Mouse (Mus musculus) adipocyte (in vitro differentiated cells): ENCODE data around the gene Pcdh7.

ENCODE experiments used
- DNase-seq: peaks from one replicate; pipeline ENCODE4 v3.0.0-alpha.2; 2016; ENCODE audit warnings: low spot score

Gene Pcdh7

DNA sequence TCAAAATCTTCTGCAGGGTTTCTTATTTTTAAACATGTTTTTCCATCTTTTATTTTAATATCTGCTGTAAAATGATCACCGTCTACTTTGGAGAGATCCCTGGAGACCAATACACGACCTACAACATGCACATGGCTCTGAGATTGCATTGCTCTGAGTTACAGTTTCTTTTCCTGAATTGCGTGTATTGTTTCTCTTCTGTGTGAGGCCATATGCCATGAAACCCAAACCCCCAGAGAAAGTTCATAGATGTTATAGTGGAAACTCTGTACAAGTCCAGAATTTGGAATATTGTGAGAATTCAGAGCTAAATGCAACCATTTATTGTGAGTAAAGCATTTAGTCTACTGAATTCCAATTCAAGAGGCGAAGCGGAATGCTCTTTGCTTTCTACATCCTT, 203.4 kb downstream of the Pcdh7 start:
- DNase-seq: no peak

DNA sequence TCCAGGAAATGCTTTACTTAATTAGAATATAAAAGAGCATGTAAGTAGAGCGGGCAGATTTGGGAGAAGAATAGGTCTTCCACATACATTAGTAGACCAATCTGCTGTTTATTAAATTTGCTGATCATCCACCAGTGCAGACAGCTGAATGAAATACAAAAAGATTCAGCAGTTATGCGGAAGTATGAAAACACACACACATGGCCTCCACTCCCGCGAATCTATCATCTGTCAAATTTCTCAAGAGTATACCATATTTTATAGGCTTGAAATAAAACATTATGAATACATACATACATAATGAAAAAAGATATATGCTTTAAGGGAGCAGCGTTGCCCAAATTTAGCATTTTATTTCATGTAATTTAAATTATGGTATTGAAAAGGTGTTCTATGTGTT, 213.6 kb downstream of the Pcdh7 start:
- no peak for DNase-seq

DNA sequence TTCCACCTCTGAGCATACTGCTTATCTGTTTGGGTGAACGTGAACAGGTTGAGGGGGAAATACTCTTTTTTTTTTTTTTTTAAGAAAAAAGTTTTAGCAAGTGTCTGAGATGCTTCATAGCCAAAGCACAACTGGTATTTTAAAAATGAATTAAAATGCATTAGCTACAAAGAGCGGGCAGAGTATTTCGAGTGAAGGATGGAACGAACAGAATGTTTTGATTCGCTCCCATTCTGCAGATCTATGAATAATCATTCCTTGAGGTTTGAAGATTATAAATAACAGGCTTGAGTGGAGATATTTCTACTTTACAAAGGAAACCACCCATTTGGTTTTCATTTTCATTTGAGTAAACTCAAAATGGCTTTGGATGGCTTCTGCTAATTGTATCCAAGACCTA, 214.0 kb downstream of the Pcdh7 start:
- no peak for DNase-seq

DNA sequence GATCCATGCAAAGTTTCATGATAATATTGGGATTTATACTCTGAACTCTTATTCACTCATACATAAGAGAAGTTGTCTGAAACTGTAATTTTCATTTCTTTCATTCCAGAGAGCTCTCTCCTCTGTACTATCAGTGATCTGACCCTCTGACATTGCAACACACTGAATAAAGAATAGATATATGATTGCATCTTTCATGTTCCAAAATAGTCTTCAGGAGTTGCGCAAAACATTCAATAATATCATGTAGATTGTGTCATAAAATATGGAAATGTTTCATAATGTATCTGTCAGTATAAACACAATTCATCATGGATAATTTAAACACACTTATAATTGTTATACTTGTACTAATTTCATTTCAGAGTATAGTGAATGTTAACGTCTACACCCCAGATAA, 216.9 kb downstream of the Pcdh7 start:
- no peak for DNase-seq

DNA sequence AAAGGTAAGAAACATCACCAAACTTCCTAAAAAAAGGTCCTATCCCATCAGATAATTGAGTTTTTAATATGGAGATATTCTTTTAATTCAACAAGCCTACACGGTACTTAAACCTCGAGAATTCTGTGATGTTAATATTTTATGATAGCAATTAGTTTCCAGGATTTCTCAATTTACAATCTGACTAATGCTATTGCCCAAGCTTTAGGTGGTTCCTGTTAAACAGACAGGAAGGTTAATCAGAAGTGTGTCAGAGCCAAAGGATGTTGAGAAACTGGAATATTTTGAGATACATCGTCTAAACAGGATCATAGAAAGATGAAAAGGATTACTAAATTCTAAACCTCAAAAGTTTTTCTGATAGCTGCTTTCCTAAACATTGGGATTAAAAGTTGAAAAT, 222.7 kb downstream of the Pcdh7 start:
- no peak for DNase-seq

DNA sequence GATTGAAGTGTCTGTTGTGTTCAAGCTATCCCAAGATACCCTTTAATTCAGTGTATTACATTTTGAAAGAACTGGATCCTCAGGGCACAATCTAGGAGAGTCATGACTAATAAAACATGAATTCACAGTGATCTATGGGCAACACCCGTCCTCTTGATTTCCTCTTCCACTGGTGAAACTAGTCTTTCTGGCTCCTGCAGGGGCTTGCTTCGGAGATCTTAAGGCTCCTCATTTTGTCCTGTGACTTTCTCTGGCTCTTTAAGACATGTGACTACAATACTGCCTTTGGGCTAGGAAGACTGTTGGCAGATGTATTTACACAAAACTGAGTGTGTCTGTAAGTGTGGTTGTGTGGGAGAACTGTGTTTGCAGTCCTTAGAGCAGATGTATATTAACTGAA, 225.4 kb downstream of the Pcdh7 start:
- no peak for DNase-seq

DNA sequence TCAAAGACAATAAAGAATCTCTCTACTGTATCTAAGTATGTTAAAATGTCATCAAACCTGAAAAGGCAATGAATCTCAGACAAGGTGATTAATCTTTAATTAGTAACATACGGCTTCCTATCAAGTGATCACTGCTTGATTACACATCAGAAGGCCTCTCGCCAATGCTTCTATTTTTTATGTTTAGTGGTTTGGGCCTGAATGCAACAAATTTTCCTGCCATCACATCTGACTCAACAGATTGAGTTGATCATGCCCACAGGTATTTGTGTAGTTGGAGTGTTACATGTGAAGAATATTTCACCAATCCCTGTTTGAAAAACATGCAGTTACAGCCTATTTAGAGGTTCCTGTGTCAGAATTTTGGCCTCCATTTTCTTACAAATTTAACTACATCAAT, 225.8 kb downstream of the Pcdh7 start:
- DNase-seq: no peak

DNA sequence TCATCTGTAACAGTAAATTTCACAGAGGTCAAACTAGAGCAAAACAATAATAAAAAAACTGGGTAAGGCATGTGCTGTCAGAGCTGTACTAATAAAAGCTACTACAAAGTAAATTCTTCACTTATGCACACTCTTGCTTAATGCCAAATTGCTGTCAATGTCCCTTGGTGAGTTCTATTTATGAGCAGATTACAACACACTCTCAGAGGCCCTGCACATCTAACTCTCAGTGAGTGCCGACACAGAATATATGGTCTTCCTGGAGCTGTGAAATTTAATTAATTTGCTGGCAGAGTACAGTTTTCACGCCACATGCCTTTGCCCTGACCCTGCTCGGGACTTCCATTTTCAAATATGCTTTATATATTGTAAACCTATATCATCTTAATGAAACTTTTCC, 227.7 kb downstream of the Pcdh7 start:
- peak; percentile 54 for DNase-seq

DNA sequence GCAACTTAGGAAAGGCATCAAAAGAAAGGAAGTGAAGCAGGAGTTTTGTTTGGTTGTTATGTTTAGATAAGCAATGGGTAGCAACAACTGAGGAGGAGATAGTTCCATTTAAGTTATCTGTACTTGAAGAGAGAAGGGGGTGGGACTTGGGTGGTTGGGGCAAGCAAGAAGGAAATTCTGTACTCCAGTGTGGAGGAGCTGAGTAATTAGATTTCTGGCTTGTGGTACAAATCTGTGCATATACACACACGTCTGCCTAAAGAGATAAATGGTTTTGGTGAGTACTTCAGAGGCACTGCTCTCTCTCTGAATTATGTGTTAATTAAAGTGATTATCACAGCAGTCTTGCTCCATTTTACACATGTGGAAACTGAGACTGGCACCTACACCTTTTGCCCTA, 241.6 kb downstream of the Pcdh7 start:
- no peak for DNase-seq

DNA sequence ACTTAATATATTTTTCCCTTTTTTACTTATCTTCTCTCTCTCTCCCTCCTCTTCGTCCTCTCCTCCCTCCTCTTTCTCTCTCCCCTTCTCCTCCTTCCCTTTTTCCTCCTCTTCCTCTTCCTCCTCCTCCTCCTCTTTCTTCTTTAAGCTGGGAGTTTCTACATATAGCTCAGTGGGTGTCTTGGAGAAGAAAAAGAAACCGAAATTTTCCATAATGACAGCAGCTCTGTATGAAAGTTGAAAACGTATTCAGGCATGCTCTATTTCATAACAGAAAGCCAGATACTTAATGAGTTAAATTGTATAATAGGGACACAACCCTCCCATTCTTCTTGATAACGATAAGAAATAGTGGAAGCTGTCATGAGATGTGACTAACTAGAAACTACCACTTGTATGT, 246.0 kb downstream of the Pcdh7 start:
- DNase-seq: no peak

DNA sequence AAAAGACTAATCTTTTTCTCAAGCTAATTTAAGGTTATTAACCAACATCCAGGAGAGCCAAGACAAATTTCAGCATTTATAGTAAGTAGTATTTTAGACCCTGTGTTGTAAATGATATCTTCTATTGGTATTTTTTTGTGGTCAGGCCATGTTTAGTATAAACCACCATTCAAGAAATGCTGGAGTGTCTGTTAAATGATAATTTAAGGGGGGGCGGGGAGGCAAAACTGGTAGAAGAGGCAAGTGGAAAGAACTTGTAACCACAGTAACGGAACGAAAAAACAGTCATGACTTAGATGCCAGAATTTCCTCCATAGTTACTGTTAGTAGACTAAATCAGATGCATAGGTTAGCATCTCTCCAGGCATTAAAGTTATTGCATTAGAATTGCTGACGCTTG, 246.4 kb downstream of the Pcdh7 start:
- DNase-seq: no peak

DNA sequence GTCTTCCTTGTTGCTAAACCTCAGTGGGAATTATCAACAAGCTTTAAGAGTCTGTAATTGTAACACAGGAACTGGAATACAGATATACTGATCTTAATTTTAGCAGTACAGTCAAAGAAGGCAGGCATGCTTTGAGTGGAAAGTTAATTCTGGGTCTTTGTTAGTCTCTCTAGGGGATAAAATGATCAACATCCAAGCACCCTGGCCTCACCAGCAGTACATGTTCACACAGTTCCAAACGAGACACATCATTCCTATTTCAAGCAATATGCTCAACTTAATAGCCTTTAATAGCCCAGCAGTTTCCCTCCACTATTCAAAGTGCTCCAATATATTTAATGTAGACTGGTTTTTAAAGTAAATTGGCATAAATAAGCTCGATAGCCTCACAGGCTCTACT, 275.8 kb downstream of the Pcdh7 start:
- no peak for DNase-seq

DNA sequence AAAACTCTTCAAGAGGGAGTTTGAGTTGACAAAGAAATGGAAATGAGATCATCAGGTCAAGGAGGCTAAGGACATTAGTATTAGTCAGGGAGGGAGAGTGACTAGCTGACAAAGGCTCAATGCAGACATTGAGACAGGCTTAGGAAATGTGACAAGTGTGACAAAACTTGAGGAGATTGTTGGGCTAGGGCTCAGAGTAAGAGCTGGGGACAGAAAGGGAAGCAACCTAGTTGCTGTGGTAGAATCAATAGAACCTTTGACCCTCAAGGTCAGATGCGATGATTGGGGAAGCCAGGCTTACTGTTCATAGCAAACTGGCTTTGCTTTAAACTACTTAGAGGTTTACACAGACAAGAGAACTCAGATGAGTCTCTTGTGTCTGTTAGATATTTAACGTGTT, 303.6 kb downstream of the Pcdh7 start:
- DNase-seq: no peak

DNA sequence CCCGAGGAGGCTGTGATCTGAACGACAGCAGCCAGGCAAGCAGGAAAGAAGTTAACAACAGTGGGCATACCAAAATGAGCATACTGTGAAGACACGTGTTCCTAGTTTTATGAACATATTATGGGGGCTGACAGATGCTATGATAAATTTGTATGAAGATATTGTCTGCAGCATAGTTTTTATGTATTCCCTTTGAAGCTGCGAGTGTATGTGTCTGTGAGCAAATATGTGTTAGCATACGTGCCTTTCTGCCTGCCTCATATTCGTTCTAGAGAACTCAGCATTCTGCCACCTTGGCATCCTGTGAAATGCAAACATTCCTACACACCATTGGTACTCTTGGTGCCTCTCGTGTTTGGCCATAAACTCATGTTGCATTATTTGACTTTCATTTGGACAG, 307.4 kb downstream of the Pcdh7 start:
- DNase-seq: no peak

DNA sequence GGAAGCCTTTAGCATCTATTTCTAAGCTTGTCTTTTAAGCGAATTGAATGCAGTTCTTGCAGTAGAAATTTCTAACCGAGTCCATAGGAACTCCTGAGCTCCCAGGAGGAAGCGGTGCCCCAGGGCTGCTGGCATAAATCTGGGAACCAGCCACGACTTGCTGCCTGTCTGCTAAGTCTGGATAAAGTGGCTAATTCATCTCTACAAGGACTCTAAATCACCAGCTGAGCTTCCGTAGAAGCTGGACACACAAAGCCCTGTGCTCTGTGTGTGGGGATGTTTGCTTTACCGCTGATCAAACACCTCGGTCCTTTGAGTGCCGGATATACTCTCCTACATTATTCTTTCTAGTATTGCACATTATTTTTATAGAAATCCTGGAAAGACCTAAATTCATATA, 308.0 kb downstream of the Pcdh7 start:
- DNase-seq: no peak

DNA sequence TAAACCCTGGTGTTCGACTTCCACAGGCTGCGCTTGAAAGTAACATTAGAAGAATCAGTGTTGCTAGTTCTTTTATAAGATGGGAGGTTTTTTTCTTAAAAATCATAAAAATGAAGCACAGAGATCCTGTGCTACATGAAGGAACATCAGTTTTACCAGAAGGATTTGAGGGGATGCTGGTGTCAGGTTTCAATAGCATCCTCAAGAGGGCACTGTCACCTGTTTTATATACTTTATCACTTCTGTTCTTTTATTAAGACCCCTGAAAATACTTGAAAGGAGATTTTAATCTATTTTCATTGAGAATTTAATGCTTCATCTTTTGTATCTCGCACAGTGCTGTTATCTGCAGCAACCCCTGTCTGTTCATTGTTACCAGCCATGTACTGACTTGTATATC, 322.1 kb downstream of the Pcdh7 start:
- DNase-seq: no peak

DNA sequence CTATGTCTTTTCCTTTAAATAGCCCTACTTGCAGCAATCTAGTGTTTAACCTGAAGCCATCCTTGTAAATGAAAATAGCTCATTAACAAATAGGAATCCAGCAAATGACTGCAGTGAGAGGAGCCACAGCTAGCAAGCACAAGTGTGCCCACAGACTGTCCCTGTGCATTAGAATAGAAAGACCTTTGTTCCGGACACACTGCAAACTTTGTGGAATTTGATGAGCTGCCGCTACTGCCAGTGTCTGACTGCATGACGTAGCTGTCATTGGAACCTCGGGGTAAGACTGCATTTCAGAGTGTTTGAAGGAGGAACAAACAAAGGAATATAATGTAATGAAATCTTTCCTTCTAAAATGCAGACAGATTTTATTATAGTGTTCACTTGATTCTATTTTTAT, 326.4 kb downstream of the Pcdh7 start:
- DNase-seq: no peak

DNA sequence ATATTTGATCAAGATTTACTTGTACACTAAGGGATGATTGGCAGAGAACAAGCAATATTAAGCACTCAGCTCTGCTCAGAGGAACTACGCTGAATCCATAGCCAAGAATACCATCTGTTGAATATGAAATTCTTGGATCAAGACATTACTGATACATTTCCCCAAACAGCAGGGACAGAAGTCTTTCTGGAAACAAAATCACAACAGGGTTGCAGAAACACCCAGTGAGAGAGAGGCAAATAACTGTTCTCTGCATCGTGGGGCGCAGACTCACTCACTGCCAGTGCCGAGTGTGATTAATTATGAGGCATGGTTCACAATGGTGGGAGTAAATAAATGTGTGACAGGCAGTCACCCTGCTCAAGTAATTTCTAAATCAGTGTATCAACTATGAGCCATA, 363.3 kb downstream of the Pcdh7 start:
- DNase-seq: no peak

DNA sequence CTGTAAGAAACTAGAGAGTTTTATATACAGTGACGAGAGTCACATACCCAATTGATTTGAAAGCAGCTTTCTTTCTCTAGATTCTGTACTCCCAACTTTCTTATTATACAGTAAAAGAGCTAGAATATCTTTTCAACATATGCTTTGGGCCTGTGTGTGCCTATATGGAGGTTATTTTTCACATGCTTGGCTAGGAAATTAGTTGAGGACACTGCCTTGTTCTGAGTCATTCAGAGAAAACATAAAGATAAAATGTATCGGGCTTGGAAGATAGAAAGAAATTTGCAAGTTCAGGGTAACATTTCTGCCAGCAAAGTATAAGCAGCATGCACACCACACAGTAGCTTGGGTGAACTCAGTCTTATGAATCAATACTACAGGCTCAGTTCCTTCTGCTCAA, 364.5 kb downstream of the Pcdh7 start:
- no peak for DNase-seq

DNA sequence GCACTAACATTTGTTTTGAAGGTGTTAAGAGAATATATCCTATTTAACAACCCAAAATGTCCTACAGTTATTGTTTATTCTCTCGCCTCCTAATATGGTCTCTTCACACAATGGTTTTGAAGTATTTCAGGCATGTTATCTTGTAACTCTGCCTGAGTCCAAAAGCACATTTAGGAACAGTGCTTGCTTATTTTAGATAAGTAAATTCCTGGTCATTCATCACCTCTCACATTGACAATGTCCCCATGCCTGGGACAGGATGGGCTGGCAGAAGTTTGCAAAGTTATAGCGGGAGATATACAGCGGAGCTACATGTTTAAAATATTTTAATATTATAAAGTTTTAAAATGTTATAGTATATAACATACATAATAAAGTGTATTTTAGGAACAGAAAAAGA, 365.3 kb downstream of the Pcdh7 start:
- DNase-seq: no peak

DNA sequence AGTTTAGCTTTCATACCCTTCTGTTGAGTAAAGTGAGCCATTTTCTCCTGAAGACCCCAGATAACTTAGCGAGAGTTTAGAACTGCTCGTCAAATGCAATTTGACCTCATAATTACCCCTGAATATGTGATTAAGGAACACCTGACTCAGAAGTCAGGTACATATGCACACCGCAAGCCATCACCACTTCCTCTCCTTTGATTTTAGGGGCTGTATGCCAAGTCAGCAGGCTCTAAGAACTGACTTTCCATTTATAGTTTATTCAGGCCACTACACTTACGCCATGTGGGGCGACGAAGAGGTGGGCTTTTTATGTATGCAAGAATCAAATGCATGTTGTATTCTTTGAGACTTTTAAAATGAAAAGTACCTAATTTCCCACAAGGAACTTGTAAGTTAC, 366.2 kb downstream of the Pcdh7 start:
- DNase-seq: no peak

DNA sequence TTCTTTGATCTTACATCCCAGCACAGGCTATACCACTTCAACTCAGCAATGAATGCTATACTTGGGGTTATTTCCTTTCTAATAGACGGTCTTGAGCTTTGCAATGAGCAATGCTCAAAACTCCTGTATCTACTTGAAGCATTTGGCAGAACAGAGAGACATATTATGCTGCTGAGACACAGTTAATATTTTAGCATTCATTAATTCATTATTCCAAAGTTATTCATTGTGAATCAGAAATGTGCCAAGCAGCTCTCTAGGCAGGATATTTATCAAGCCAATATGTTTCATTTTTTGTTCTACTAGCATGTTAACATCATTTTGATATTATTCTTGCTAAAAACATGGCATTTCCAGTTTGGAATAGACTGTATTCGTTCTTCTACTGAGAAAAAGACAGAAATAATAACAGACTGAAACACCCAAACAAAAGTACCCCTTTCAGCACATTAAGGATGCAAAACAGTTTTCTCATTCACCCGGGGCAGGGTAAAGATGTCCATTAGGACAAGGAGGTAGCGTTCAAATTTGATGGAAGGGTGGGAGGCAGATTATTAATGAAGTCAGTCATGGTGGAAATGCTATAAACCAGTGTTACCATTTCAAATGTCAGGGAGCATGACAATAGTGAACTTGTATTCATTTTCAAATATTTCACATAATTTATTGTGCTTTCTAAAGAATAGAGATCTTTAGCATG, 391.0 kb downstream of the Pcdh7 start:
- DNase-seq: no peak

DNA sequence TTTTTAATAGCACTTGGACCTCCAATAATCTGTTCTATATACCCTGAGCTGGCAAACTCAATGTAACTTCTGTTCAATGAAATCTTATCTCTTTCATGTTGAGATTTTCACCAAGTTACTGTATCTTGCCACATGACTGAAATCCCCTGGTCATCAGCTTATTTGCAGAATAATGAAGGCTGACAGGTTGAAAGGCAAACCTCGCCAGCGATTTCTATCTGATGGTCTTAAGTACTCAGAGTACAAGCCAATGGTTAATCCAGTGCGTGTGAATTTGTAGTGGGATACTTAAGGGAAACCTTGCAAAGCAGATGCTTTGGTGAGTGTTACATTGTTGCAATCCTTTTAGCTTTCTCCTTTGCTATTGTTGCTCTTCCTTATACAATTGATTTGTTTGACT, 398.3 kb downstream of the Pcdh7 start:
- DNase-seq: no peak

DNA sequence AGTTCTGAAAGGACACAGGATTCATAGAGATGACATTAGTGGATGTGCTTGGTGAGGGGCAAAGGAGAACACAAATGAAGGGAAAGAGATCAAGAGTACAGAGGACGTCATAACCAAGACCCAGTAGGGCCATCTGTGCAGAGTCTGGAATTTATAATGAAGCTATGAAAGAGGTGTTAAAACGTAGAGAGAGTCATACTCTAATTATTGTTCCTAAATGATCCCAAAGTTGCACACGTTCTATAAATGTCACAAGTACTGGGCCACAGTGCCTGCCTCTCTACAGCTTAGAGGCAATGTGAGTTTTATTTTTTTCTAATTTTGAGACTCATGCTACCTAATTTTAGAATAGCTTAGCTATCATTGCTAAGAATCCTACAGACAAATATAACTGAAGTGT, 400.1 kb downstream of the Pcdh7 start:
- DNase-seq: no peak
